Mouse (Mus musculus) embryonic facial prominence, embryonic 13.5 days (tissue): ENCODE results near the gene Cd248. TPM values are rescaled to one million over a fixed set of nuclear protein-coding genes. Genes with fewer than 3 reads are reported as not detected.

Experiments used
- ATAC-seq: fragments of 200-750 bp; cut with Nextera tagmentation; 2 replicates; pipeline ENCODE4 v1.8.0; 2017; ENCODE audit warnings: low read depth; ENCODE audit not compliant: insufficient number of reproducible peaks, insufficient read depth, low FRiP score, low TSS enrichment
- H3K27ac ChIP-seq: fragments of 300-500 bp; sonication (generic); 2 replicates; pipeline ENCODE4 v1.5.1; 2015; ENCODE audit warnings: moderate library complexity, mild to moderate bottlenecking, inconsistent platforms
- H3K27me3 ChIP-seq: fragments of 300-500 bp; sonication (generic); 2 replicates; pipeline ENCODE4 v1.6.1; 2015; ENCODE audit warnings: mild to moderate bottlenecking, inconsistent platforms
- H3K36me3 ChIP-seq: fragments of 300-500 bp; sonication (generic); 2 replicates; pipeline ENCODE4 v1.6.1; 2015; ENCODE audit warnings: mild to moderate bottlenecking, inconsistent platforms
- H3K4me1 ChIP-seq: fragments of 300-500 bp; sonication (generic); 2 replicates; pipeline ENCODE4 v1.6.1; 2015; ENCODE audit warnings: inconsistent platforms
- H3K4me2 ChIP-seq: fragments of 300-500 bp; sonication (generic); 2 replicates; pipeline ENCODE4 v1.6.1; 2015; ENCODE audit warnings: moderate library complexity, mild to moderate bottlenecking, inconsistent platforms
- H3K4me3 ChIP-seq: fragments of 300-500 bp; sonication (generic); 2 replicates; pipeline ENCODE4 v1.5.1; 2015; ENCODE audit warnings: mild to moderate bottlenecking, inconsistent platforms
- H3K9ac ChIP-seq: fragments of 300-500 bp; sonication (generic); 2 replicates; pipeline ENCODE4 v1.6.1; 2015; ENCODE audit warnings: mild to moderate bottlenecking, inconsistent platforms
- H3K9me3 ChIP-seq: fragments of 300-500 bp; sonication (generic); 2 replicates; pipeline ENCODE4 v1.6.1; 2016; ENCODE audit warnings: inconsistent platforms
- WGBS: fragments of 180-500 bp; shearing (Covaris S2); methylation state at CpG from one replicate; pipeline ENCODE4 v1.1.7; 2015; ENCODE audit warnings: mixed read lengths; 5-methylcytosine and 5-hydroxymethylcytosine counted together
- polyA plus RNA-seq: library from polyadenylated mRNA; unstranded; fragments of >200 nt; fragmentation: Nextera tagmentation; extraction: Ambion mirVana; gene quantifications from 2 replicates; pipeline ENCODE4 v1.2.1, GENCODE M21; 2015

Cd248 gene
- polyA plus RNA-seq, 1 experiment from 2014 or later: 90.6 TPM

DNA sequence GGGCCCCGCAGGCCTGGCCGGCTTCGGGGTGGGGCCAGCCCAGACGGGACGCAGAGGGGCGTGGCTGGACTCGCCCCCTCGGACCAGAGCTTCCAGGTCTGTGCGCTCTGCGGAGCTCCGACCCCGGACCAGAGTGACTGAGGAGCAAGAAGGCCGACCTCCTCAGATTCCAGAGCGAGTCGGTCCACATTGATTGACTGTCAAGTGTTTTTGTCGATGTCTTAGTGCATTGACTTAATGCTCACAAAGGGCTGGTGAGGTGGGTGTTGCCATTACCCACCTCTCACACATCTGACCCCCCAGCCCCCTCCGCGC, 50.5 kb downstream of the Cd248 start, which contains the start of gene Klc2:
Gene Klc2 (minus strand): TSS at position 177 of the 315 bp plus-strand sequence.
- Histone ChIP-seq H3K27ac (peak within 1 kb of the TSS; percentile 93), H3K36me3 (peaks cover 20% of the 10 kb centered on the region), H3K9ac (peak within 1 kb of the TSS; percentile 87), H3K4me2 (peak within 1 kb of the TSS; percentile 88), H3K9me3 (no peaks in the 10 kb centered on the region), H3K4me1 (peaks cover 18% of the 10 kb centered on the region), H3K27me3 (no peaks in the 10 kb centered on the region), H3K4me3 (peak within 1 kb of the TSS; percentile 78)
- WGBS: under 1% methylated on average over 18 of the region's 18 CpGs
- ATAC-seq: peak; percentile 22; the same call in 1 of the 2 replicates

Other genes starting within 250 kb of the Cd248 start
- 60.9 and 64.3 TPM in 2 replicates for gene Ccs, start 228.7 kb upstream of the Cd248 start, polyA plus RNA-seq
- 0.06 and 0.26 TPM in 2 replicates for gene Ccdc87, start 228.7 kb upstream of the Cd248 start, polyA plus RNA-seq
- 40.4 and 45.8 TPM in 2 replicates for gene Ctsf, start 212.9 kb upstream of the Cd248 start, polyA plus RNA-seq
- 5.1 and 6.3 TPM in 2 replicates for gene Actn3, start 190.2 kb upstream of the Cd248 start, polyA plus RNA-seq
- 10.4 and 11.1 TPM in 2 replicates for gene Zdhhc24, start 189.4 kb upstream of the Cd248 start, polyA plus RNA-seq
- 4.1 and 5.6 TPM in 2 replicates for gene Bbs1, start 161.4 kb upstream of the Cd248 start, polyA plus RNA-seq
- 110 and 121 TPM in 2 replicates for gene Dpp3, start 139.8 kb upstream of the Cd248 start, polyA plus RNA-seq
- gene Peli3, start 125.0 kb upstream of the Cd248 start, polyA plus RNA-seq: 4.2 and 6.1 TPM in 2 replicates
- gene Mrpl11, start 105.9 kb upstream of the Cd248 start, polyA plus RNA-seq: 117 and 118 TPM in 2 replicates
- gene Npas4, start 77.8 kb upstream of the Cd248 start, polyA plus RNA-seq: not detected in 2 replicates
- gene Slc29a2, start 44.2 kb upstream of the Cd248 start, polyA plus RNA-seq: 4.3 and 5.8 TPM in 2 replicates
- gene B4gat1, start 29.3 kb upstream of the Cd248 start, polyA plus RNA-seq: 47.1 and 49.5 TPM in 2 replicates
- gene AC124502.3, start 29.2 kb upstream of the Cd248 start, polyA plus RNA-seq: 2.3 and 3.5 TPM in 2 replicates
- gene Brms1, start 26.7 kb upstream of the Cd248 start, polyA plus RNA-seq: 40.6 and 42.9 TPM in 2 replicates
- gene Rin1, start 17.6 kb upstream of the Cd248 start, polyA plus RNA-seq: 0.99 and 1.5 TPM in 2 replicates
- 2.6 and 4.6 TPM in 2 replicates for gene Tmem151a, start 17.5 kb downstream of the Cd248 start, polyA plus RNA-seq
- 72.4 and 87.2 TPM in 2 replicates for gene Yif1a, start 20.5 kb downstream of the Cd248 start, polyA plus RNA-seq
- 50.6 and 60.1 TPM in 2 replicates for gene Cnih2, start 30.4 kb downstream of the Cd248 start, polyA plus RNA-seq
- gene Rab1b, start 39.0 kb downstream of the Cd248 start, polyA plus RNA-seq: 234 and 262 TPM in 2 replicates
- 20.7 and 30.4 TPM in 2 replicates for gene Klc2, start 50.5 kb downstream of the Cd248 start, polyA plus RNA-seq
- gene Pacs1, start 205.0 kb downstream of the Cd248 start, polyA plus RNA-seq: 28.7 and 29.8 TPM in 2 replicates
- gene Sf3b2, start 227.4 kb downstream of the Cd248 start, polyA plus RNA-seq: 404 and 414 TPM in 2 replicates
- gene Gal3st3, start 230.3 kb downstream of the Cd248 start, polyA plus RNA-seq: 7.4 and 8.9 TPM in 2 replicates